Mouse (Mus musculus) embryo, embryonic 9.5 days (tissue): ENCODE measurements around the gene Nucb1.

Experiments used
- DNase-seq: peaks from one replicate; pipeline ENCODE4 v3.0.0-alpha.2; 2017; ENCODE audit errors: extremely low spot score

The Nucb1 gene

DNA sequence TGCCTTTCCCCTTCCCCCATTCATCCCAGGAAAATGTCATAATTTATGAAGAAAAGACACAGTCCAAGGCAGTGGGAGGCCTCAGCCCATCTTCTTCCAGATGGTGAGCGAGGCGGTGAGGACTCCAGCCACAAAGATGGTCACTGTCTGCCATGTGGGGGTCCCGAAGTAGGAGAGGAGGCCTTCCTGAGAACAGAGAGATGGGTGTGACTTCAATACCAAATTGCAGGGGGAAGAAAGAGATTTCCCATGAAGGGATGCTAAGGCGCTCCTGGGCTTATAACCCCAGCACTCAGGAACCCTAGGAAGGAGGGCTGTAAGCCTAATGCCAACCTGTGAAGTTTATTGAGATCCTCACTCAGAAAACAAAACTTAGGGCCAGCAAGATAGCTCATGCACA lies 48.4 kb downstream of the Nucb1 start:
- DNase-seq = no peak

DNA sequence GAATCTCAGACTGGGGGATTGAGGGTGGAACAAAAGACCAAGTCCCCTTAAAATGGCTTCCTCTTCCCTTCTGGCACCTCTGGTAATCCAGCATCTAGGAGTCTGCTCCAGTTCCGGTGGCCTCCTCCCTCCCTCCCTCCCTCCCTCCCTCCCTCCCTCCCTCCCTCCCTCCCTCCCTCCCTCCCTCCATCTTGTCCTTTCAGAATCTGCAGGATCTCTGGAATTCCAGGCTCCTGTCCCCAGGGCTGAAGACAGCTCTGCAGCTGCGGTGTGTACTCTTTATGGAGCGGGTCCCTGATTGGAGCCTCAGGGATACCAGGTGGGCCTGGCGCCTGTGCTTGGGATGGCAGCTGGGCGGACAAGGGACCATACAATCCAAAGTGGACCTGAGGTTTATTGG lies 48.9 kb downstream of the Nucb1 start:
- no peak for DNase-seq

DNA sequence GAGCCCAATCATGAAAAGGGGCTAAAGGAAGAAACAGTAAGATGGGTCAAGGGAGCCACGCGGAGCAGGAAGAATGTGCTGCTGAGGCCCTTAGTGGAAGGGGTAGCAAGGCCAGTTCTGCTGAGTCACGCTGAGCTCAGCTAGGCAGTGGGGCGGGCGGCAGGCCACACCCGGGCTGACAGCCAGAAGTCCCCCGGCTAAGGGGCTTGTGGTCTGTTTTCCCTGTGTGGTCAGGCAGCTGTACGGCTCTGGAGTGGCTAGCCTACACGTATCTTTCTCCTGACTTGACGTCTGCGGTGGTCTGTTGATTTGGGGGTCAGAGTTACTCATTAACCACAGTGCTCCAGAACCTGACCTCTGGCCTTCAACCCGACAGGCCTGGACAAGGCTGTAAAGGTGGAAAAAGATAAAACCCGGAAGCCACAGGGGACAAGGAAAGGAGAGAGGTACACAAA lies 49.3 kb downstream of the Nucb1 start:
- DNase-seq = peak; percentile 64

DNA sequence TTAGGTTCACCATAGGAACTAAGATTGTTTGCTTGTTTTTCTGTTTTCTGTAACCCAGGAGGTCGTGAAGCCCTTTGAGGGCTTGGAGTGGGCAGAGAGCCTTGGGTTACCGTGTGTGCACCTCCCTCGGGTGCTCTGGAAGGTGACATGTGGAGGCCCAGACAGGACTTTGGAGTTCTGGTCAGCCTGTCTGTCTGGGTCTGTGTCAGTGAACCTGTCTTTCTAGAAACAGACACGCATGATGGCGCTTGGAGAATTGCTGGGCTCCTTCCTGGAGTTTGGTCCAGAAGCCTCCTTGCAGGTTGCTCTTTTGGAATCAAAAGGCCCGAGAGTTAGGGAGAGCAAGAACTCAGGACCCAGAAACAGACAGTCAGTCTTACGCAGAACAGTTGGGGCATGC lies 49.8 kb downstream of the Nucb1 start:
- DNase-seq = no peak

DNA sequence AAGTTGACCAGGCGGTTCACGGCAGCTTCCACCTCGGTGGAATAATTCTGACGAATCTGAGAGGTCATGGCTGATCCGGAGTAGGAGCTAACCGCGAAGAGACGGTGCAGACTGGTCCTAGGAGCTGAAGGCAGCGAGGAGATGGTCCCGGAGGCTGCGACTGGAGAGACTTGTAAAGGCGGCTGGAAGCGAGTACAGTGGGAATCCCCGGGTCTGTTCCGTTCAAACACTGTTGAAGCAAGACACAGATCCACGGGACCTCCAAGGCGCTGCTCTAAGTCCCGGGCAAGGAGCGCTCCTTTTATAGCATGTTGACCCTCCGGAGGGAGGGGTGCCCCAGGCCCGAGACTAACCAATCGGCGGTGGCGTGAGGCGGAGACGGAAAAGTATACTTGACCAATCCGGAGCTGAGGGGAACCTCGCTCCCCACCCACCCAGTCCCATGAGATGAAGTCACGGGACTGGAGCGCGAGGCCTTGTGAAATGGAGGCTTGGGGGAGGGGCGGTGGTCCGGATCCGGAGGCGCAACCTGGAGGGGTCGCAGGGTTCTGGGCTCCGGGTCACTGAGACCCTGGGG lies 50.6 kb downstream of the Nucb1 start, which contains the start of gene Ftl1:
Ftl1 (minus strand) TSS at position 321 of the 577 bp plus-strand sequence.
- DNase-seq = peak; percentile 96

DNA sequence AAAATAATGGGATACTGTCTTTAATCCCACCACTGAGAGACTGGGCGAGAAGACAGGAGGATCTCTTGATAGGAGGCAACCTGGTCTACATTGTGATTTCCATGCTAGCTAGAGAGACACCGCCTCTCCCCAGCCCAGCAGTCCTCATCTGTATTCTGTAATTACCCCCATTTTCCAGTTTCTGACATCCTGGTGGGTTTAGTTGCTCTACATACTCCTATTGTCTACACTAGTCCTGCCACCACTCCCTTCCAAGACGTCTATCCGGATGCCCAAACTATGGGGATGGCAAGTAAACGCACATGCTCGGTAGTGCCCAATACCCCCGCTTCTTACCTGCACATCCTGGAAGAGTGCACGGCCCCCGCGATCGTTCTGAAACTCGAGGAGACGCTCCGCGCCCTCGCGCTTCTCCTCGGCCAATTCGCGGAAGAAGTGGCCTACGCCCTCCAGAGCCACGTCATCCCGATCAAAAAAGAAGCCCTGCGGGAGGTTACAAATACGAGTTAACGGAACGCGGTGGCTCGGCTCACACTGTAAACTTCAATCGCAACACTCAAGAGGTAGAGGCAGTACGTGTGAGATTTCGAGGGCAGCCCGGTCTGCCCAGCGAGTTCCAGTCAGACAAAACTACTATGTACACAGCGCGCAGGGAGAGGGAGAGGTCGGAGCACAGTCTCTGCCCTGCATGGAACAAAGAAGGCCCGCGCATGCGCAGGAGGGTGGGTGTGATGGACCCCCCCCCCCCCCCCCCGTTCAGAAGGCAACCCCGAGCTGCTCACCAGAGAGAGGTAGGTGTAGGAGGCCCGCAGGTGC lies 51.2 kb downstream of the Nucb1 start:
- DNase-seq = peak; percentile 88

DNA sequence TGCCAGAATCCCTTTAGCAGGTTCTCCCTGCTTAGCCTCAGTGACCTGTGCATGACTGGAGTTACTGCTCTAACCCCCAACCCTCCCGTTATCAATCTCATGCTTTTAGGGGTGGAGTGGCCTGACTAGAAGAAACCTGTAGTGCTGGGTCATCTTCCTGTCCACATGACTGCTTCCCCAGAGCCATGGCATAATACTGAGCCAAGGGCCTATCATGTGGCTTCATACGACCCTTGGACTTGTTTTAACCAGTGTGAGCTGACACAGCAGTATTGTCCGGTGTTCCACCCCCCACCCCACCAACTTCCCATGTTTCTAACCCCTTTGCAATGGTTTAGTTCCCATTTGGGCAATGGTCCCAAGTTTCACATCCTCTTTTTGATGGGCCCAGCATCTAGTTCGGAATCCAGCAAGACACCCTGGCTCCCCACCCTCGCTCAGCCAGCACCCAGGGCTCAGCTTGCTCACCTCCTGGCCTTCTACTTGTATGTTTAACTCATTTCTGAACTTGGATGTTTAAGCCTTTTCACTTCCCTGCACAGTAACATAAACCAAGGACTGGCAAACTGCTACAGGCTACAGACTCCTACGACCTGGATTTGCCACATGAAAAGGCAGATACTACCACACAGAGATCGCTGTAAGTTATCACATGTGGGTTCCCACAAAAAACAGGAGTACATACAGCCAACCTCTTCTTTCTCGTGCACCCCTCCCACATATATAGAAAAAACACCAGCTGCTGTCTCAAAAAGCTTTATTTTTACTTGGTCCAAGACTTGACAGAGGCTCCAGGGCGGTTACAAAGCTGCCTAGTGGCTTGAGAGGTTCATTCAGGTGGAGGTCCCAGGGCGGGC lies 52.8 kb downstream of the Nucb1 start:
- peak; percentile 40 for DNase-seq

DNA sequence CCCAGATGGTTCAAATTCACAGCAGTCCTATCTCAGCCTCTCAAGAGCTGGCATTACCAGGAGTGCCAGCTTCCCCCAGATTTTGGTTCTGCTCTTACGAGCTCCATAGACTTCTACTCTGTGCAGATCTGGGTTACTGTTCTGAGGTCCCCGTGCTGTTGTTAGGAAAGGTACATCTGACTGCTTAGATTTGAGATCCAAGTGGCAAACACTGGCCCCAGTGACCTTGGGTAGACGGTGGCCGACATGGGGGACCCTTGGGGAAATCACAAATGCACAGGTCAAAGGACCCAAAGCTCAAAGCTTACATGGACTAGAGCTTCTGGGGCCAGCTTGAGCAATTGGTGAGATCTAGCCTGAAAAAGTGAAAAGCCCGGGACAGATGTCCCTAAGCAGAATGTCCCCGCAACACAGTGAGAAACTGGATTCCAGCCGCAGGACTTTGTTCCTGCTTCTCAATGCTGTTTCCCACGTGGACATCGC lies 53.4 kb downstream of the Nucb1 start:
- no peak for DNase-seq

DNA sequence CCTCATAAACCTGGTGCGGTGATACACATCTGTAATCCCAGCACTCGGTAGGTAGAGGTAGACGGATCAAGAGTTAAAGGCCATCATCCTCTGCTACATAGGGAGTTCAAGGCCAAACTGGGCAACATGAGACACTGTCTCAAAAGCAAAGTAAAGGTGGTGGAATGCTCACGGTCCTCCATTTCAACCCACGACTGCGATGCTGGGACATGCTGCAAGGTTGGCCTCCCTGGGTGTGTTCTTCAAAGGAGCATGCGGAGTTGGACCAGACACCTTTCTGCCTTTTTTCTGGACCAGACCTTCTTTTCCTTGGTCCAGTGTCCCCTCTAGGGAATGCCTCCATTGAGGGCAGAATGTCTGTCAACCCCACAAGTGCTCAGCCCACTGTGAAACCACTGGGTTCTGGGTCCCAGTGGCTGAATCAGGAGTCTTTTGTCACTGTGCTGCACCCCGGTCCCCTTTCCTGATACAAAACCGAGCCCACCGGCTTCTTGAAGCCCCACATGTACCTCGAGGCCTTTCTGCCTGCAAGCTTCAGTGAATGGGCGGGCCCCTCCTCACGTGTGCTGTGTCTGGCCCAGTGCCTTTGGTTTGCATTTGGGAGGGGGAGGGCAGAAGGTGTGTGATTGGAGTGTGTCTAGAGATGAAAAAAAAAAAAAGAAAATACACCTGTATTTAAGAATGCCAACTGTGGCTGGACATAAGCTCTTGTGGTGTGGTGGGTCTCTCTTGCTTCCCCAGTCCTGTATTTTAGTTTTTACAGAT lies 54.1 kb downstream of the Nucb1 start:
- DNase-seq = no peak

DNA sequence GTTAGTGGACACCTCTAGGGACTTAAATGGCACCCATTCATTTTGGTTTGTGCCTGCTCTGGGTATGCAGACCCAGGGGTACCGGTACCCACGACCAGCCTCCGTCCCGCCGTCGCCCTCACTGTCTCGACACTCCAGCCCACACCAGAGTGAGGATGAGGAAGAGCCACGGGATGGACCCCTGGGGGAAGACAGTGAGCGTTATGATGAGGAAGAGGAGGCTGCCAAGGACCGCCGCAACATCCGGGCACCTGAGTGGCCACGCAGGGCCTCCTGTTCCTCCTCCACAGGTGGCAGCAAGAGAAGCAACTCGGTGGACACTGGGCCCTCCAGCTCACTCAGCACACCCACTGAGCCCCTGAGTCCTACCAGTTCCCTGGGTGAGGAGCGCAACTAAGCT lies 55.2 kb downstream of the Nucb1 start:
- no peak for DNase-seq

DNA sequence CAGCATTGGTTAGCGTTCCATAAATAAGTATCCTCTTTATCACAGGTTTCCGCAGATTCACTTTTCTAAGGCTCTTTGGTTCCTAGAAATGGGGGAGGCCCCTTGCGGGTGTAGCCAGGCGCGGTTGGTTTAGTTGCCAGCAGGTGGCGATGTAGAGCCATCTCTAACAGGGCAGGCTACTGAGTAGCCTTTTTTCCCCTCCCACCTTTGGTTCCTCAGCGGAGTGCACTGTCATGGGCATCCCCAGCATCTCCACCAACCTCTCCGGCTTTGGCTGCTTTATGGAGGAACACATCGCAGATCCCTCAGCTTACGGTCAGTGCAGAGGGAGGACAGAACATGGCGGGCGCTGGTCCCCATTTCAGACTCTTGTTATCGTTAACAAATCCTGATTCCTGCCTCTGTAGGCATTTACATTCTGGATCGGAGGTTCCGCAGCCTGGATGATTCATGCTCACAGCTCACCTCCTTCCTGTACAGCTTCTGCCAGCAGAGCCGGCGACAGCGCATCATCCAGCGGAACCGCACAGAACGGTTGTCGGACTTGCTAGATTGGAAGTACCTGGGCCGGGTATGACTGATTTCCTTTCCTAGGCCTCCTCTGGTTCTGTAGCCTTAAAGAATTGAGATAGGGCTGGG lies 58.7 kb downstream of the Nucb1 start:
- DNase-seq = peak; percentile 84

DNA sequence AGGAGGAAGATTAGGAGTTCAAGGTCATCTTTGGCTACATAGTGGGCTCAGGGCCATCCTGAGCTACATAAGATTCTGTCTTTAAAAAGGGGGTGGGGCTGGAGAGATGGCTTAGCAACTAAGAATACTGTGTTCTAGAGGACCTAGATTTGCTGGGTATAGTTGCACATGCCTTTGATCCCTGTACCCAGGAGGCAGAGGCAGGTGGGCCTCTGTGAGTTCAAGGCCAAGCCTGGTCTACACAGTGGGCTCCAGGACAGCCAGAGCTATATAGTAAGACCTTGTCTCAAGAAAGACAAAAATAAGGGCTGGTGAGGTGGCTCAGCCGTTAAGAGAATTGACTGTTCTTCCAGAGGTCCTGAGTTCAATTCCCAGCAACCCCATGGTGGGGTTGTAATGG lies 60.2 kb downstream of the Nucb1 start:
- DNase-seq = no peak

DNA sequence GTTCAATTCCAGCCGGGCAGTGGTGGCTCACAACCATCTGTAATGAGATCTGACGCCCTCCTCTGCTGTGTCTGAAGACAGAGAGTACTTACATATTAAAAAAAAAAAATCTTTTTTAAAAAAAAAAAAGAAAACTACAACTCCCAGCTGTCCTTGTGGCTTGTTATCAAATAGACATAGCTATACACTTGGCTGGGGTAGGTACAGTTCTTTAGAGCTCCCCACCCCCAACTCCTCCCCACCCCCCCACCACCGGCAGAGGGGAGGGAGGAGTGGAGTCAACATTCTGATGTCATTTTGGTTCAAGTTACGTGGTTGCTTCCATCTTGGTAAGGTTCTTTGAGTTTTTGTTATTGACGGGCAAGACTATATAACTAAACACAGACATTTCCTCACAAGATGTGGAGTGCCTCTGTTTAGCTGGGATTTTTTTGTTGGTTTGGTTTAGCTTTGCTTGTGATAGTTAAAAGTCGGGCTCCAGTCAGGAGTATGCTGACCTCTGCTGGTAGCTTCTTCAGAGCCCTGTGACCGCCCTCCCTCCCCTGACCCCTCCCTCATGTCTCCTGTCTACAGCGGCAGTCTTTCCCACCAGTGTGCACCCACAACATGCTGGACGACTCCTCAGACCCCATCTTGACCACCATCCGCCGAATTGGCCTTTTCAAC lies 62.7 kb downstream of the Nucb1 start:
- DNase-seq = peak; percentile 57

DNA sequence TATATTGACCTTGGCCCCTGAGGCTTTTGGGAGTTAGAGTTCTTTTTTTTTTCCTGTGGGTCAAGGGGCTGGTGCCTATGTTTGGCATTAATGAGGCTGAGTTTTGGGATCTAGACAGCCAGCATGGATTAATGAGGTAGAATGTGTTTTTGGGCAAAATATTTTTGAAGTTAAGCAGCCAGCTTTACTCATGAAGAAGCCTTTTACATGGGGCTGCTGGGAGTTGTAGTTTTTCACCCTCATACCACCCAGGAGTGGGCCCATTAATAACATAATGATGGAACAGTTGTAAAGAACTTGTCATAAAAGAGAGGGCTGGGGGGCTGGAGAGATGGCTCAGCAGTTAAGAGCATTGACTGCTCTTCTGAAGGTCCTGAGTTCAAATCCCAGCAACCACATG lies 63.6 kb downstream of the Nucb1 start:
- DNase-seq = no peak

DNA sequence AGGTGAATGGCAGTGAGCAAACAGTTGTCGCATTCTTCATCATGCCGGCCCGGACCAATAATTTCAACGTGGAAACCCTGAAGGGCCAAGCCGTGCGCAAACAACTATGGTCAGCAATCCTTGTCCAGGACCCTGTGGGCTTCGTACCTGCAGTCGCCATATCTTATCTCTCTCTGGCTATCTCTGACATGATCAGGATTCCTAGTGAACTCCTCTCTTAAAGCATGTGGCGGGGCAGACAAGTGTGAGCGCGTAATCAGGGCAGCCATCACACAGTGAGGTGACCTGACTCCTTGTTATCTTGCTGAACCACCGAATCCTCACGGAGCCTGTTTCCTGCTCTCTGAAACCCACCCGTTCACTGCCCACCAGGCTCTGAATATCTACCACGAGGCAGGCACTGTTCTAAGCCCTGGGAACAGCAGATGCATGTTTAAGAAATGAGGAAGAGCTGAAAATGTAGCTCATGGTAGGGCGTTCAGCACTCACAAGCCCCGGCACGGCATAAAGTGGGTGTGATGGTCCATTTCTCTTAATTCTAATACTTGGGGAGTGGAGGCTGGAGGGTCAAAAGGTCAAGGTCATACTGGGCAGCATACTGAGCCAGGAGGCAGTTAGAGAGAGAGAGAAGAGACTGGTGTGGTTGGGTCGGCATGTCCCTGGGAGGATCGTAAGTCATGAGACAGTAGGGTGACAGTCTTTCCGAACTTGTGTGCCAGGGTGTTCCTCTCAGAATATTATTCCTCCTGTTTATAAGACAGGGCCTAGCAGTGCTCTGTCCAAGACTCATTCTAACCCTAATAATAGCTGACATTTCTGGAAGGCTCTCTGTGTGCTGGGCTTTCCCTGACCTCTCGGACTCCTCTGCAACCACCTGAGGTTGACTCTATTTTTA lies 66.4 kb downstream of the Nucb1 start:
- no peak for DNase-seq
